Mouse (Mus musculus) erythroblast, embryonic 14.5 days (primary cell): ENCODE data around the gene Dbndd2.

Source experiments
- GATA1 ChIP-seq: IDR thresholded peaks from 2 replicates; pipeline ENCODE4 v1.6.1; 2012; ENCODE audit warnings: low read length, inconsistent platforms, mixed read lengths
- TAL1 ChIP-seq: IDR thresholded peaks from 3 replicates; pipeline ENCODE4 v1.6.1; 2012; ENCODE audit warnings: low read length, inconsistent platforms, mixed read lengths

DNA sequence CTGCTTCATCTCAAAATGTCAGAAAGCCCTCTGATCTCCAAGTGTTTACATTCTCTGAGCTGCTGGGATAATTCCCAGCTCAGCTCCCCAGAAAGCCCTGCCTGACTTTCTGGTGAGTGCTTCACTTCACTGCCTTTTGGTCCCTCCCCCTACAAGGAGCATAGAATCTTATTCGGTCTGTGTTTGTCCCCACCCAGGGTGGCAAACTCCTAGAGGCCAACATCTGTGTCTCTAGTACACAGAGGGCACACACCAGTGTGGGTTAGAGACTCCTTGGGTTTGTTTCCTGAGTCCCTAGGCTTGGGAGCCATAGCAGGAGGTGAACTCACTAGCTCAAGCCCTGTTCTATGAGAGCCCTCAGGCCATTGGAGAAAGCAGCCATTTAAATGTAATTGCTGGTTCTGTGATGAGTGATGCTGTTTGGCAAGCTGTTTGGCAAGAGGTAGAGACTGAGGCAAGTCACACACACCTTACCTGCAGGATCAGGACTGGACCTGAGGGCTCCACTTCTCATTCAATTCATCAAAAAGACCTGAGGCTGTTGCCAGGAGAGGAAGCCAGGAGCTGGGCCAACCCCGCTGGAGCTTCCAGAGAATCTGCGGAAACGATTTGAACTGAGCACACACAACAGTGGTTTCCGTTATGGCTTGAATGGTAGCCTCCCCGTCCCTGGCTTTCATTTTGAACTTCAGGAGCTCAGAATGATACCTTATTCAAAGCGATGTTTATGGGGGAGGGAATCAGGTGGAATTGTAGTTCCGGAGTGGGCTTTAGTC lies 54.9 kb downstream of the Dbndd2 start:
- TF ChIP-seq GATA1 (no peak), TAL1 (no peak)
